16 mouse cellular contexts compared by ENCODE assay signal in genomic region chr3:98379236-98379635, GRCm38 (mm10). TPM values are rescaled to one million over a fixed set of nuclear protein-coding genes. Genes with fewer than 3 reads are reported as not detected.
DNase-seq lines count a peak whose midpoint lies in the region; ATAC-seq lines count a peak whose summit lies in the region.
"Had no signal": no experiment of that assay in that cellular context is flagged by ENCODE, and none has a peak within 500 bp of the region (broad histone marks: within the 10 kb centered on the region; RNA-seq: fewer than 3 reads in every experiment).

No protein-coding gene starts in this region.

- ATAC-seq in kidney, embryonic 16.5 days (ENCODE audit: low FRiP score, low TSS enrichment): peak; percentile 66
- ATAC-seq: intestine, postnatal 0 days had no signal

- H3K4me2 ChIP-seq in kidney, embryonic 16.5 days (replicated peaks; ENCODE audit: low read depth, low read length): no peak overlapping the region
- H3K4me2 ChIP-seq: liver, embryonic 15.5 days; midbrain, embryonic 11.5 days; neural tube, embryonic 13.5 days had no signal

- H3K9me3 ChIP-seq in kidney, embryonic 16.5 days (ENCODE audit: low read length): no peaks in the 10 kb centered on the region
- H3K9me3 ChIP-seq: forebrain, embryonic 10.5 days; limb, embryonic 10.5 days; liver, embryonic 15.5 days; neural tube, embryonic 13.5 days had no signal

- no peaks in the 10 kb centered on the region for H3K27me3 ChIP-seq in kidney, embryonic 16.5 days (ENCODE audit: insufficient read depth, low read length)
- H3K27me3 ChIP-seq: neural tube, embryonic 13.5 days had no signal

- H3K36me3 ChIP-seq in kidney, embryonic 16.5 days (ENCODE audit: insufficient read depth, low read length): no peaks in the 10 kb centered on the region
- H3K36me3 ChIP-seq: forebrain, embryonic 10.5 days; limb, embryonic 10.5 days; liver, embryonic 15.5 days; neural tube, embryonic 13.5 days had no signal

- WGBS in kidney, embryonic 16.5 days: 4% methylated on average over 7 of the region's 7 CpGs

- H3K9ac ChIP-seq in kidney, embryonic 16.5 days (replicated peaks; ENCODE audit: low read length): no peak overlapping the region
- H3K9ac ChIP-seq: liver, embryonic 15.5 days; neural tube, embryonic 13.5 days had no signal

- peaks cover 27% of the 10 kb centered on the region for H3K4me1 ChIP-seq in kidney, embryonic 16.5 days (ENCODE audit: insufficient read depth, low read length)

- peak overlapping the region; percentile 32; the same call in 1 of the 2 replicates for H3K27ac ChIP-seq in kidney, embryonic 16.5 days (ENCODE audit: low read length)
- H3K27ac ChIP-seq: forebrain, embryonic 10.5 days; heart, adult 2 months; limb, embryonic 10.5 days; liver, embryonic 15.5 days; neural tube, embryonic 13.5 days had no signal

- no peak overlapping the region for H3K4me3 ChIP-seq in kidney, embryonic 16.5 days (ENCODE audit: low read length)
- H3K4me3 ChIP-seq: forebrain, embryonic 10.5 days; heart, adult 2 months; limb, embryonic 10.5 days; liver, embryonic 15.5 days; neural tube, embryonic 13.5 days had no signal

- peak; percentile 33 for DNase-seq in testis, postnatal 10 days (ENCODE audit: low spot score)
- DNase-seq in testis, postnatal 14 days (ENCODE audit: low spot score): no peak
- peak; percentile 60 for DNase-seq in embryo, embryonic 10.5 days (ENCODE audit: low spot score)
- DNase-seq in urinary bladder, postnatal 25 days (ENCODE audit: low spot score): no peak
- no peak for DNase-seq in left cerebral cortex, adult 8-10 months (ENCODE audit: low spot score in 2 of 2)
- no peak for DNase-seq in layer of hippocampus, postnatal 36 days
- DNase-seq: heart, adult 2 months; heart, postnatal 14 days; thymus, postnatal 25 days had no signal

RNA-seq across cellular contexts. Expression of gene Zfp697, which starts 3.0 kb away (rescaled TPM):
- polyA plus RNA-seq in kidney, embryonic 16.5 days (2015; fragmentation: Nextera tagmentation; extraction: Ambion mirVana): 16.4 and 17.1 TPM in 2 replicates
- 10 to 100 TPM; 26.9 to 30.8 (median 27.6) TPM for total RNA-seq in left cerebral cortex, adult 8-10 months (2022)
- total RNA-seq in layer of hippocampus, postnatal 36 days (2021): 10 to 100 TPM; 27.8 to 28.2 TPM

RNA-seq across cellular contexts. Expression of gene Phgdh, which starts 39.4 kb away (rescaled TPM):
- 541 and 585 TPM in 2 replicates for polyA plus RNA-seq in kidney, embryonic 16.5 days (2015; fragmentation: Nextera tagmentation; extraction: Ambion mirVana)
- total RNA-seq in left cerebral cortex, adult 8-10 months (2022): 10 to 100 TPM; 63.1 to 66.4 (median 64.7) TPM
- 10 to 100 TPM; 69.9 to 76.2 TPM for total RNA-seq in layer of hippocampus, postnatal 36 days (2021)

Comparison
In these comparisons a context has a peak if more than half of its experiments do, and no peak if none do; other contexts are left out.
1. DNase-seq: peak in testis, postnatal 10 days (single experiment) and embryo, embryonic 10.5 days (single experiment); none in testis, postnatal 14 days (single experiment), urinary bladder, postnatal 25 days (single experiment), left cerebral cortex, adult 8-10 months (0 of 2) and layer of hippocampus, postnatal 36 days (0 of 2).